Mouse (Mus musculus): ENCODE measurements at regions not wholly inside any gene's neighbourhood (a gene's known extent, or its start where the extent isn't known, plus 50 kb on each side); places are given as distances from the start of the nearest gene placed in this dataset.

DNA sequence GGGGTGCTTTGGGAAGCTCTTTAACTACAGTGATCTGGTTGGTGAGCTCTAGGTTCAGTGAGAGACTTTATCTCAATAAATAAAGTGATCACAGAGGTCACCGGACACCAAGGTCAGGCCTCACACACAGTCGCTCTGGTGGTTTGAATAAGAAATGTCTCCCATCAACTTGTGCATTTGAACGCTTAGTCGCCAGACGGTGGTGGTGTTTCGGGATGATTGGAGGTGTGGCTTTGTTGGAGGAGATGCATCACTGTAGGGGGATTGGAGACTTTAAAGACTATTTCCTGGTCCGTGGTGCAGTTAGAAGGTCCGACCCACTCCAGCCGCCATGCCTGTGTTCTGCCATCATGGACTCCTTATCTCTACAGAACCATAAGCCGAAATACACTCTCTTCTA, 162.0 kb downstream of the Ddx11 start:
- 92% methylated on average over 10 of the region's 10 CpGs for WGBS
- no peak overlapping the region for H3K9ac ChIP-seq (replicated peaks; ENCODE audit: low read length, poor library complexity, severe bottlenecking)
- no peak for DNase-seq (ENCODE audit: low spot score)
- no peak for ATAC-seq (ENCODE audit: low FRiP score)
- no peak overlapping the region for H3K27ac ChIP-seq (ENCODE audit: low read depth, low read length)
- H3K9me3 ChIP-seq (ENCODE audit: low read length), result no peaks in the 10 kb centered on the region
- H3K4me2 ChIP-seq (ENCODE audit: low read depth, low read length, poor library complexity, severe bottlenecking), result no peak overlapping the region
- H3K4me1 ChIP-seq (ENCODE audit: insufficient read depth, low read length), result no peaks in the 10 kb centered on the region
- no peaks in the 10 kb centered on the region for H3K36me3 ChIP-seq (ENCODE audit: insufficient read depth, low read length)
- TF ChIP-seq CTCF (IDR thresholded peaks at IDR 0.05), result no peak
- H3K4me3 ChIP-seq (ENCODE audit: low read depth, low read length), result no peak overlapping the region
- no peaks in the 10 kb centered on the region for H3K27me3 ChIP-seq (ENCODE audit: insufficient read depth, low read length)

Measured in midbrain, postnatal 0 days (tissue).